Mouse (Mus musculus): Measurements from ENCODE around the gene Ndufa3. TPM values are rescaled to one million over a fixed set of nuclear protein-coding genes. Genes with fewer than 3 reads are reported as not detected.
A peak's percentile ranks its signal among the peaks of the same experiment; 100 is the strongest.

The Ndufa3 gene
- polyA plus RNA-seq, 1 experiment: 311 TPM

- Histone ChIP-seq H3K27ac (ENCODE audit: control insufficient read depth, insufficient read depth, low read length) (no peak overlapping the region), H3K4me3 (ENCODE audit: control insufficient read depth, insufficient read depth, low read length) (peak overlapping the region; percentile 1; the same call in 1 of the 2 replicates), H3K4me1 (replicated peaks; ENCODE audit: control insufficient read depth, insufficient read depth, low read length) (peaks cover 18% of the 10 kb centered on the region), H3K36me3 (ENCODE audit: control insufficient read depth, insufficient read depth, low read length) (peaks cover 3% of the 10 kb centered on the region; the same call in 1 of the 2 replicates), H3K27me3 (ENCODE audit: control insufficient read depth, insufficient read depth, low read length) (no peaks in the 10 kb centered on the region)
- 1% methylated on average over 11 of the region's 11 CpGs for WGBS
- TF ChIP-seq POLR2A (IDR thresholded peaks at IDR 0.05; ENCODE audit: control insufficient read depth, extremely low read depth, insufficient read depth, low read length, poor library complexity) (no peak), CTCF (IDR thresholded peaks at IDR 0.05; ENCODE audit: borderline replicate concordance, control insufficient read depth, extremely low read depth, insufficient read depth, low read length, poor library complexity) (no peak)
- peak; percentile 96 for DNase-seq
Measured at GRCm38 (mm10) chr7:3644348-3644671, 27.1 kb downstream of the Ndufa3 start.

GRCm38 (mm10) chr7:3644672-3645487 is 27.7 kb downstream of the Ndufa3 start, which contains the start of gene Cnot3:
Gene Cnot3 (plus strand): TSS chr7:3645268.
- under 1% methylated on average over 58 of the region's 58 CpGs for WGBS
- peak within 1 kb of the TSS; percentile 92 for H3K4me3 ChIP-seq (ENCODE audit: control insufficient read depth, insufficient read depth, low read length)
- peak within 1 kb of the TSS; percentile 86 for H3K27ac ChIP-seq (ENCODE audit: control insufficient read depth, insufficient read depth, low read length)
- H3K4me1 ChIP-seq (replicated peaks; ENCODE audit: control insufficient read depth, insufficient read depth, low read length): peaks cover 18% of the 10 kb centered on the region
- peak; percentile 96 for DNase-seq
- peaks cover 3% of the 10 kb centered on the region; the same call in 1 of the 2 replicates for H3K36me3 ChIP-seq (ENCODE audit: control insufficient read depth, insufficient read depth, low read length)
- no peaks in the 10 kb centered on the region for H3K27me3 ChIP-seq (ENCODE audit: control insufficient read depth, insufficient read depth, low read length)
- peak; percentile 84 for TF ChIP-seq POLR2A (IDR thresholded peaks at IDR 0.05; ENCODE audit: control insufficient read depth, extremely low read depth, insufficient read depth, low read length, poor library complexity)
- peak; percentile 20; the same call in 1 of the 2 replicates for TF ChIP-seq CTCF (IDR thresholded peaks at IDR 0.05; ENCODE audit: borderline replicate concordance, control insufficient read depth, extremely low read depth, insufficient read depth, low read length, poor library complexity)

GRCm38 (mm10) chr7:3645488-3646025 is 28.4 kb downstream of the Ndufa3 start:
- WGBS: under 1% methylated on average over 54 of the region's 58 CpGs
- Histone ChIP-seq H3K27me3 (ENCODE audit: control insufficient read depth, insufficient read depth, low read length) (no peaks in the 10 kb centered on the region), H3K36me3 (ENCODE audit: control insufficient read depth, insufficient read depth, low read length) (peaks cover 3% of the 10 kb centered on the region; the same call in 1 of the 2 replicates), H3K27ac (ENCODE audit: control insufficient read depth, insufficient read depth, low read length) (peak overlapping the region; percentile 86), H3K4me1 (replicated peaks; ENCODE audit: control insufficient read depth, insufficient read depth, low read length) (peaks cover 18% of the 10 kb centered on the region), H3K4me3 (ENCODE audit: control insufficient read depth, insufficient read depth, low read length) (peak overlapping the region; percentile 92)
- no peak for DNase-seq
- TF ChIP-seq CTCF (IDR thresholded peaks at IDR 0.05; ENCODE audit: borderline replicate concordance, control insufficient read depth, extremely low read depth, insufficient read depth, low read length, poor library complexity) (0 out of 2 replicates have a peak, but pooled peaks have one; percentile 7), POLR2A (IDR thresholded peaks at IDR 0.05; ENCODE audit: control insufficient read depth, extremely low read depth, insufficient read depth, low read length, poor library complexity) (no peak; the same call in 1 of the 2 replicates)

GRCm38 (mm10) chr7:3646188-3646587 is 29.0 kb downstream of the Ndufa3 start:
- Histone ChIP-seq H3K4me1 (replicated peaks; ENCODE audit: control insufficient read depth, insufficient read depth, low read length) (peaks cover 18% of the 10 kb centered on the region), H3K27me3 (ENCODE audit: control insufficient read depth, insufficient read depth, low read length) (no peaks in the 10 kb centered on the region), H3K27ac (ENCODE audit: control insufficient read depth, insufficient read depth, low read length) (peak overlapping the region; percentile 42), H3K4me3 (ENCODE audit: control insufficient read depth, insufficient read depth, low read length) (peak overlapping the region; percentile 92), H3K36me3 (ENCODE audit: control insufficient read depth, insufficient read depth, low read length) (peaks cover 6% of the 10 kb centered on the region)
- TF ChIP-seq CTCF (IDR thresholded peaks at IDR 0.05; ENCODE audit: borderline replicate concordance, control insufficient read depth, extremely low read depth, insufficient read depth, low read length, poor library complexity) (no peak), POLR2A (IDR thresholded peaks at IDR 0.05; ENCODE audit: control insufficient read depth, extremely low read depth, insufficient read depth, low read length, poor library complexity) (no peak)
- DNase-seq: no peak
- WGBS: 6% methylated on average over 9 of the region's 9 CpGs

GRCm38 (mm10) chr7:3646641-3647040 is 29.5 kb downstream of the Ndufa3 start:
- WGBS: 45% methylated on average over 4 of the region's 4 CpGs
- TF ChIP-seq POLR2A (IDR thresholded peaks at IDR 0.05; ENCODE audit: control insufficient read depth, extremely low read depth, insufficient read depth, low read length, poor library complexity) (no peak), CTCF (IDR thresholded peaks at IDR 0.05; ENCODE audit: borderline replicate concordance, control insufficient read depth, extremely low read depth, insufficient read depth, low read length, poor library complexity) (no peak)
- DNase-seq: no peak
- H3K27ac ChIP-seq (ENCODE audit: control insufficient read depth, insufficient read depth, low read length): no peak overlapping the region
- no peaks in the 10 kb centered on the region for H3K27me3 ChIP-seq (ENCODE audit: control insufficient read depth, insufficient read depth, low read length)
- H3K4me3 ChIP-seq (ENCODE audit: control insufficient read depth, insufficient read depth, low read length): no peak overlapping the region; the same call in 1 of the 2 replicates
- peaks cover 11% of the 10 kb centered on the region for H3K36me3 ChIP-seq (ENCODE audit: control insufficient read depth, insufficient read depth, low read length)
- peaks cover 18% of the 10 kb centered on the region for H3K4me1 ChIP-seq (replicated peaks; ENCODE audit: control insufficient read depth, insufficient read depth, low read length)

- WGBS: 93% methylated on average over 4 of the region's 4 CpGs
- no peaks in the 10 kb centered on the region for H3K27me3 ChIP-seq (ENCODE audit: control insufficient read depth, insufficient read depth, low read length)
- TF ChIP-seq POLR2A (IDR thresholded peaks at IDR 0.05; ENCODE audit: control insufficient read depth, extremely low read depth, insufficient read depth, low read length, poor library complexity) (no peak), CTCF (IDR thresholded peaks at IDR 0.05; ENCODE audit: borderline replicate concordance, control insufficient read depth, extremely low read depth, insufficient read depth, low read length, poor library complexity) (no peak)
- no peaks in the 10 kb centered on the region for H3K4me1 ChIP-seq (replicated peaks; ENCODE audit: control insufficient read depth, insufficient read depth, low read length)
- DNase-seq: no peak
- H3K4me3 ChIP-seq (ENCODE audit: control insufficient read depth, insufficient read depth, low read length): no peak overlapping the region
- H3K36me3 ChIP-seq (ENCODE audit: control insufficient read depth, insufficient read depth, low read length): peaks cover 98% of the 10 kb centered on the region
- no peak overlapping the region for H3K27ac ChIP-seq (ENCODE audit: control insufficient read depth, insufficient read depth, low read length)
Measured at GRCm38 (mm10) chr7:3656966-3657365, 39.8 kb downstream of the Ndufa3 start.
